Mouse (Mus musculus) thymus, adult 2 months (tissue): ENCODE data around the gene Kank3.
"Not testable (repeated sequence)": the region's sequence is repeated elsewhere in the genome, so short reads cannot be mapped to it uniquely, and the experiment has no call there.

ENCODE experiments used
- CTCF ChIP-seq: fragments of 200-500 bp; IDR thresholded peaks from 2 replicates; pipeline ENCODE4 v1.5.1; 2012; ENCODE audit warnings: mild to moderate bottlenecking, control low read depth, low read length, moderate library complexity, borderline replicate concordance; ENCODE audit not compliant: control insufficient read depth, poor library complexity, insufficient read depth; ENCODE audit errors: extremely low read depth
- POLR2A ChIP-seq: fragments of 200-500 bp; IDR thresholded peaks from 2 replicates; pipeline ENCODE4 v1.6.1; 2012; ENCODE audit warnings: mild to moderate bottlenecking, low read length, control low read depth, moderate library complexity; ENCODE audit not compliant: control insufficient read depth, poor library complexity, insufficient read depth; ENCODE audit errors: extremely low read depth

- TF ChIP-seq CTCF, POLR2A: not testable (repeated sequence)
These were observed 14.6 kb downstream of the Kank3 start for GRCm38 (mm10) chr17:33824997-33825330.
